Mouse (Mus musculus) heart, embryonic 11.5 days (tissue): Measurements from ENCODE around the gene Borcs6. TPM values are rescaled to one million over a fixed set of nuclear protein-coding genes. Genes with fewer than 3 reads are reported as not detected.
A peak's percentile ranks its signal among the peaks of the same experiment; 100 is the strongest.

Source experiments
- ATAC-seq: fragments of 200-750 bp; cut with Nextera tagmentation; replicated peaks from 2 replicates; pipeline ENCODE4 v1.8.0; 2017; ENCODE audit warnings: moderate library complexity; ENCODE audit not compliant: insufficient number of reproducible peaks, low FRiP score, low TSS enrichment
- H3K27ac ChIP-seq: fragments of 300-500 bp; sonication (generic); 2 replicates; pipeline ENCODE4 v1.5.1; 2014; ENCODE audit warnings: mild to moderate bottlenecking, low read depth, low read length
- H3K27me3 ChIP-seq: fragments of 300-500 bp; sonication (generic); 2 replicates; pipeline ENCODE4 v1.6.1; 2014; ENCODE audit warnings: mild to moderate bottlenecking, low read length, mixed read lengths; ENCODE audit not compliant: control insufficient read depth, insufficient read depth
- H3K36me3 ChIP-seq: fragments of 300-500 bp; sonication (generic); 2 replicates; pipeline ENCODE4 v1.6.1; 2014; ENCODE audit warnings: mild to moderate bottlenecking, low read length, moderate library complexity, mixed read lengths; ENCODE audit not compliant: control insufficient read depth, insufficient read depth
- H3K4me1 ChIP-seq: fragments of 300-500 bp; sonication (generic); 2 replicates; pipeline ENCODE4 v1.6.1; 2014; ENCODE audit warnings: low read length; ENCODE audit not compliant: control insufficient read depth, insufficient read depth
- H3K4me2 ChIP-seq: fragments of 300-500 bp; sonication (generic); 2 replicates; pipeline ENCODE4 v1.6.1; 2014; ENCODE audit warnings: mild to moderate bottlenecking, moderate library complexity
- H3K4me3 ChIP-seq: fragments of 300-500 bp; sonication (generic); 2 replicates; pipeline ENCODE4 v1.5.1; 2014; ENCODE audit warnings: low read depth, low read length
- H3K9ac ChIP-seq: fragments of 300-500 bp; sonication (generic); 2 replicates; pipeline ENCODE4 v1.6.1; 2014; ENCODE audit warnings: mild to moderate bottlenecking, low read depth, low read length, moderate library complexity
- H3K9me3 ChIP-seq: fragments of 300-500 bp; sonication (generic); replicated peaks from 2 replicates; pipeline ENCODE4 v1.6.1; 2016; ENCODE audit warnings: low read length; ENCODE audit not compliant: control insufficient read depth
- WGBS: fragments of 180-500 bp; shearing (Covaris S2); extraction: QIAGEN DNeasy Blood & Tissue Kit; methylation state at CpG from one replicate; pipeline ENCODE4 v1.1.7; 2014; ENCODE audit not compliant: insufficient replicate concordance; 5-methylcytosine and 5-hydroxymethylcytosine counted together
- polyA plus RNA-seq: library from polyadenylated mRNA; unstranded; fragments of >200 nt; fragmentation: Nextera tagmentation; extraction: Ambion mirVana; gene quantifications from 2 replicates; pipeline ENCODE4 v1.2.1, GENCODE M21; 2014

Borcs6 gene
- polyA plus RNA-seq, 1 experiment from 2014 or later = 7.7 TPM

DNA sequence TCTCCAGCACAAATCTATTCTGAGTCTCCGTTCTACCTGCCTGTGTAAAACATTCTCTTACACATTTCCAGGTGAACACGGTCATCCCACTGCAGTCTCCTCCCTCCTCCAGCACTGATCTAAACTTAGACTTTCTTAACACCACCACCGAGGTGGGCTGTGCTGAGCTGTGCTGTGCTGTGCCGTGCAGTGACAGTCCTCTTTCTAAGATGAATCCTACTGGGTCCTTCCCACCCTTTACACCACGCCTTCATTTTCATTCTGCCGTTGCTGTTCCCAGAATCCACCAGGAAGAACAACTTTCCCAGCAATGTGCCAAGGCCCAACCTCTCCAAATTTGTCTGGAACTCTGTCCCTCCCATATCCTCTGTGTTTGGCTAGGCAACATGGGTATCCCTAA, 26.9 kb downstream of the Borcs6 start:
- no peaks in the 10 kb centered on the region for H3K9me3 ChIP-seq
- H3K36me3 ChIP-seq = 0 out of 2 replicates have a peak, but pooled peaks cover 3% of the 10 kb centered on the region
- peak overlapping the region; percentile 92 for H3K27ac ChIP-seq
- peaks cover 30% of the 10 kb centered on the region for H3K4me1 ChIP-seq
- H3K27me3 ChIP-seq = no peaks in the 10 kb centered on the region
- H3K9ac ChIP-seq = peak overlapping the region; percentile 54; the same call in 1 of the 2 replicates
- peak overlapping the region; percentile 12; the same call in 1 of the 2 replicates for H3K4me2 ChIP-seq
- no peak overlapping the region for H3K4me3 ChIP-seq
- ATAC-seq = no peak; the same call in 1 of the 2 replicates
- WGBS = 46% methylated on average over 6 of the region's 6 CpGs

DNA sequence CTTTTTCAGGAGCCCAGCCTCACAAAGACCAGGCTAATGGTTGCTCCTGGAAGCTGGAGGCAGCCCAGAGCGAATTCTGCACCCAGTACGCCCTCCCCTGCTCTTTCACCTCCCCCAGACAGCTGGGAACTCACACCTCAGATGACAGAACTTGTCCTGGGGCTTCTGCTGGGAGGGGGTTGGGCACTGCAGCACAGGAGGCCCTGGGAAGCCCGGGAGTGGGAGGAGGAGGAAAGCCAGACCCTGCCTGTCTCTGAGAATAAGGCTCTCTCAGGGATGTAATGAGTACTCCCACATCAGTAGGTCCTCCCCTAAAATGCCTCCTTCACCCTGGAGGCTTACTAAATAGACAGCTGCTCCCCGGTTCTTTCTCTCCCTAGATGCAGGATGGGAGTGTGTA, 27.6 kb downstream of the Borcs6 start:
- H3K36me3 ChIP-seq = 0 out of 2 replicates have a peak, but pooled peaks cover 3% of the 10 kb centered on the region
- no peaks in the 10 kb centered on the region for H3K9me3 ChIP-seq
- peak overlapping the region; percentile 75; the same call in 1 of the 2 replicates for H3K4me2 ChIP-seq
- H3K9ac ChIP-seq = peak overlapping the region; percentile 54
- peaks cover 34% of the 10 kb centered on the region for H3K4me1 ChIP-seq
- 25% methylated on average over 4 of the region's 4 CpGs for WGBS
- H3K4me3 ChIP-seq = no peak overlapping the region
- no peak; the same call in 1 of the 2 replicates for ATAC-seq
- peak overlapping the region; percentile 92 for H3K27ac ChIP-seq
- H3K27me3 ChIP-seq = no peaks in the 10 kb centered on the region

DNA sequence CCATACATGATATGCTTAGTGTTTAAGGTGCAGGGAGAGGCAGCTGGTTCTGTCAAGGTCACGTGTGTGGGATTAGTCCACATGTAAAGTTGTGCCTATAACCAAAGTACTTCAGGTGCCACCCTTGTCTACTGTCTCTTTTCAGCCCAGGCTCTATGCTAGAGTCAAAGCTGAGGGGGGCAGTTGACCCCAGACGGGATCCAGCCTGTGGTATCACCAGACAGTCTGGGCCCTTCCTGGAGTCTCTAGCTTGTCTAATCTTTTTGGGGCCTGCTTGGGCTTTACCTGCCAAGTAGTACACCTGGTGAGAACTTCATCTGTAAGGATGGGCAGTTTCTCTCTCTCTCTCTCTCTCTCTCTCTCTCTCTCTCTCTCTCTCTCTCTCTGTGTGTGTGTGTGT, 28.1 kb downstream of the Borcs6 start:
- 0 out of 2 replicates have a peak, but pooled peaks cover 3% of the 10 kb centered on the region for H3K36me3 ChIP-seq
- H3K27me3 ChIP-seq = no peaks in the 10 kb centered on the region
- H3K9ac ChIP-seq = peak overlapping the region; percentile 96; the same call in 1 of the 2 replicates
- peak overlapping the region; percentile 76; the same call in 1 of the 2 replicates for H3K4me3 ChIP-seq
- 51% methylated on average over 2 of the region's 2 CpGs for WGBS
- peak overlapping the region; percentile 75 for H3K4me2 ChIP-seq
- H3K9me3 ChIP-seq = no peaks in the 10 kb centered on the region
- peaks cover 36% of the 10 kb centered on the region for H3K4me1 ChIP-seq
- peak overlapping the region; percentile 92 for H3K27ac ChIP-seq
- ATAC-seq = no peak

DNA sequence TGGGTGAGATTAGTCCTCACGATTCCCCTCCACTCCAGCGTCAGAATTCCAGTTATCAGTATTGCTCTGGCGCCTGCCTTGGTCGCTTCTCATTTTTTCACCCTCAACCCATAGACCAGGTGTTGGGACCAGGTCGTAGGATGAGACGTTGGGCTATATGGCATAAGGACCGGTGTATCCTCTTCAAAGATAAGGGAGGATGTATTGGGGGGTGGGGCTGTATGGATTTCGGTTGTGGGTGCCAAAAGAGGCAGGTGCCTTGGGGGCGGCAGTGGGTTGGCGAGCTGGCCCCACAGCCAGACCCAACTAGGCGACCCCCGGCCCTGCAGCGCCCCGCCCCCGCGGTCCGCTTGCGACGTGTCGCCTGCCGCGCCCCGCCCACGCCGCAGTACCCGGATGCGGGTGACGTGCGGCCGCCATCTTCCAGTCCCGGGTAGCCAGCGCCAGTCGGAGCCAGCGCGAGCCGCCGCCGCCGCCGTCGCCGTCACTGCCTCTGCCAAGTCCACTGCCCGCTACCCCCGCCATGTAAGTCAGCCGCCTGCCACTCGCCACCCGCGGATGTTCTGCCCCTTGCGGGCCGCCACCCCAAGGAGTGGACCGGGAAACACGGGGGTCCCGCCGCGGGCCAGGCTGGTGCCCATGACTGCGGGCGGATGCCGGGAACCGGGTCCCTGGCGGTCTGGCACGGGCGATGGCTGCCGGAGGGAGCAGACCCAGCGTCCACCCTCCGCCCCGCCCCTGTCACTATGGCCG, 28.8 kb downstream of the Borcs6 start, which contains the start of gene Vamp2:
Vamp2 (plus strand) TSS at position 388 of the 753 bp plus-strand sequence.
- Histone ChIP-seq H3K9me3 (no peaks in the 10 kb centered on the region), H3K4me3 (peak within 1 kb of the TSS; percentile 76), H3K4me1 (peaks cover 37% of the 10 kb centered on the region), H3K27ac (peak within 1 kb of the TSS; percentile 92), H3K4me2 (peak within 1 kb of the TSS; percentile 75), H3K9ac (peak within 1 kb of the TSS; percentile 96), H3K27me3 (no peaks in the 10 kb centered on the region), H3K36me3 (0 out of 2 replicates have a peak, but pooled peaks cover 3% of the 10 kb centered on the region)
- WGBS = under 1% methylated on average over 62 of the region's 67 CpGs
- ATAC-seq = peak; percentile 63

DNA sequence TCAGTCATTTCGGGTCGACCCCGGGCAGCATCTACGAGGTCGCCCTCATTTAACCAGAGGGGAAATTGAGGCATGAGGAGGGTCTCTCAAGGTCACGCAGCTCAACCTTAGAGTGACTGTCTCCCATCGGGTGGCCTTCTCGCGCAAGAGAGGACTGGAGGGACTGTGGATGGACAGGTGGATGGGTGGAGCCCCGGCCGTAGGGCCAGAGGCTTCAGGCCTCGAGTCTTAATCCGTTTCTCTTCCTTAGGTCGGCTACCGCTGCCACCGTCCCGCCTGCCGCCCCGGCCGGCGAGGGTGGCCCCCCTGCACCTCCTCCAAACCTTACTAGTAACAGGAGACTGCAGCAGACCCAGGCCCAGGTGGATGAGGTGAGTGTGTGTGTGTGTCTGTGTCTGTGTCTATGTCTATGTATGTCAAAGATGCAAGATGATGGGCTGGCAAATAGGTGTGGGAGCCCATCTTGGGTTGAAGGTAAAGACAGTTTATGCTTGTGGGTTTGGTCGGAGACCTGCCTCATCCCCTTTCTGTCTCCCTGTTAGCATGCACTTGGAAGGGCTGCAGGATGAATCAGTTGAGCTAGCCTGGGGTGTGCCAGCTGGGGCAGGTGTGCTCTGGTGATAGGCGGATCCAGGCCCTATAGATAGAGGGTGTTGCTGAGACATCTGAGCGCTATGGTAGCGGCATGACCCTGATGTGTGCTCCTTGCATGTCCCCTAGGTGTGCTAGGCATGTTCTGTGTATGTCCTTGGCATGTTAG, 29.5 kb downstream of the Borcs6 start:
- no peak for ATAC-seq
- peak overlapping the region; percentile 75 for H3K4me2 ChIP-seq
- peak overlapping the region; percentile 92 for H3K27ac ChIP-seq
- H3K4me1 ChIP-seq = peaks cover 37% of the 10 kb centered on the region
- WGBS = 10% methylated on average over 25 of the region's 25 CpGs
- no peaks in the 10 kb centered on the region for H3K9me3 ChIP-seq
- H3K36me3 ChIP-seq = 0 out of 2 replicates have a peak, but pooled peaks cover 3% of the 10 kb centered on the region
- no peaks in the 10 kb centered on the region for H3K27me3 ChIP-seq
- peak overlapping the region; percentile 76 for H3K4me3 ChIP-seq
- peak overlapping the region; percentile 96 for H3K9ac ChIP-seq

DNA sequence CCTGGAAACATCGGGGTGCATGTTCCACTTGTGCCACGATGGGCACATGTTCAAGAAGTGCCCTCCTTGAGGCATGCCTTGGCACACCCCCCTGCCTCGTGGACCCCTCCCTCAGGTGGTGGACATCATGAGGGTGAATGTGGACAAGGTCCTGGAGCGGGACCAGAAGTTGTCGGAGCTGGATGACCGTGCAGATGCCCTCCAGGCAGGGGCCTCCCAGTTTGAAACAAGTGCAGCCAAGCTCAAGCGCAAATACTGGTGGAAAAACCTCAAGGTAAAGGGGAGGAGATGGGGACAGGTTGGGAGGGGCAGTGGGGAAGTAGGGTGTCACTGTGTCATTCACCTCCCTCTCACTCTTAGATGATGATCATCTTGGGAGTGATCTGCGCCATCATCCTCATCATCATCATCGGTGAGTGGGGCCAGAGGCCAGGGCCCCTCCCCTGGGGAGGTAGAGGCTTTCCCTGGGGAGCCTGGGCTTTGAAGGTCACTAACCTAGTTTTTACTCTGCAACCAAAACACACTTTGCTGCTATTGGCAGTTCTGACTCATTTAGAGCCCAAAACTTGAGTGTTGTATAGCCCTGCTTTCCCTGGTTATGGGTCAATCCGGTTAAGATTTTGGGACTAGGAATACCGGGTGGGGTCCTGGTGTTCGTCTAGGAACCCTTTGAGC, 30.2 kb downstream of the Borcs6 start:
- Histone ChIP-seq H3K27ac (no peak overlapping the region), H3K4me3 (peak overlapping the region; percentile 76), H3K9me3 (no peaks in the 10 kb centered on the region), H3K9ac (peak overlapping the region; percentile 96), H3K4me1 (peaks cover 37% of the 10 kb centered on the region), H3K27me3 (no peaks in the 10 kb centered on the region), H3K36me3 (0 out of 2 replicates have a peak, but pooled peaks cover 3% of the 10 kb centered on the region), H3K4me2 (peak overlapping the region; percentile 75)
- 84% methylated on average over 12 of the region's 12 CpGs for WGBS
- no peak for ATAC-seq

DNA sequence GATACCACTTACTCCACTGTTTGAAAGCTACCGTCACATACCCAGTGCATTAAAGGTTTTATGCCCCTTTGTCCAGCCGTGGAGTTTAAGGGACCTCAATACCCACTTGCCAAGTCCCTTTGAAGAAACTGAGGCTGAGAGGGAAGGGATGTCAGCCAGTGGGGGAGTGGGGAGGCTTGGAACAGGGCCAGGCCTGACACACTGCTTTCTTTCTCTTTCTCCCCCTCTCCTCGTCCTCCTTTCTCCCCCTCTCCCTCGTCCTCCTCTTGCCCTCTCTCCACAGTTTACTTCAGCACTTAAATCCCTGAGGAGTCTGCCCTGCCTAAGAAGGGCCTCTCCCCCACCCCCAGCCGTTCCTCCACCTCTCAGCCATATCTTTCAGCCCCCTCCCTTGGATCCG, 30.9 kb downstream of the Borcs6 start:
- H3K4me1 ChIP-seq = peaks cover 37% of the 10 kb centered on the region
- H3K4me3 ChIP-seq = 0 out of 2 replicates have a peak overlapping the region, but pooled peaks have one; percentile 10
- ATAC-seq = no peak
- no peaks in the 10 kb centered on the region for H3K27me3 ChIP-seq
- no peak overlapping the region for H3K27ac ChIP-seq
- peak overlapping the region; percentile 29; the same call in 1 of the 2 replicates for H3K4me2 ChIP-seq
- no peak overlapping the region for H3K9ac ChIP-seq
- no peaks in the 10 kb centered on the region for H3K9me3 ChIP-seq
- 49% methylated on average over 6 of the region's 6 CpGs for WGBS
- 0 out of 2 replicates have a peak, but pooled peaks cover 3% of the 10 kb centered on the region for H3K36me3 ChIP-seq
